Mouse (Mus musculus): ENCODE measurements at regions not wholly inside any gene's neighbourhood (a gene's known extent, or its start where the extent isn't known, plus 50 kb on each side); places are given as distances from the start of the nearest gene placed in this dataset.

DNA sequence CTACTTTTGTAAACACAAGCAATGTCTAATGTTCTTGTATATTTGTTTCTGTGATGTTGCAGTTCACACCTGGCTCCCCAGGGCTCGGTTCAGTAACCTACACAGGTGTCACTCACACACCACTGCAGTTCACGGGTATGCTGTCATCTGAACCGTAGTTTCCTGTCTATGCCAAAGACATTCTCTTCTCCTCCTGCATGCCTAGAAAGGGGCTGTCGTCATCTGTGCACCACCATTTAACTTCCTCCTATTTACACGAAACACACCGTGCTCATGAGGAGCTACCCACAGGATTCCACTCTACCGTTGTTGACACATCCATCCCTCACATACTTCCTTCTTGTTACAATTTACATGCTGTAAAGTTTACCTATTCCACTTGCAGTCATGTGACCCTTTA is 52.7 kb upstream of the Nr4a2 start:
- TF ChIP-seq CTCF (IDR thresholded peaks at IDR 0.05) (no peak), POLR2A (IDR thresholded peaks at IDR 0.05; ENCODE audit: insufficient read depth, low read depth, low read length) (no peak)

Measured in heart, adult 2 months (tissue).